Mouse (Mus musculus) gonadal fat pad, adult 2 months (tissue): ENCODE data around the gene Gm1993. TPM values are rescaled to one million over a fixed set of nuclear protein-coding genes. Genes with fewer than 3 reads are reported as not detected.
"Not testable (repeated sequence)": the region's sequence is repeated elsewhere in the genome, so short reads cannot be mapped to it uniquely, and the experiment has no call there.

Experiments
- DNase-seq: peaks from one replicate; pipeline ENCODE4 v3.0.0-alpha.2; 2012; ENCODE audit warnings: low read depth
- polyA plus RNA-seq: library from polyadenylated mRNA; depleted of rRNA; stranded (reverse); fragments of >200 nt; gene quantifications from 2 replicates; pipeline ENCODE4 v1.2.3, GENCODE M21; 2012; rRNA removed

The Gm1993 gene
- polyA plus RNA-seq, result not detected in 2 replicates

DNA sequence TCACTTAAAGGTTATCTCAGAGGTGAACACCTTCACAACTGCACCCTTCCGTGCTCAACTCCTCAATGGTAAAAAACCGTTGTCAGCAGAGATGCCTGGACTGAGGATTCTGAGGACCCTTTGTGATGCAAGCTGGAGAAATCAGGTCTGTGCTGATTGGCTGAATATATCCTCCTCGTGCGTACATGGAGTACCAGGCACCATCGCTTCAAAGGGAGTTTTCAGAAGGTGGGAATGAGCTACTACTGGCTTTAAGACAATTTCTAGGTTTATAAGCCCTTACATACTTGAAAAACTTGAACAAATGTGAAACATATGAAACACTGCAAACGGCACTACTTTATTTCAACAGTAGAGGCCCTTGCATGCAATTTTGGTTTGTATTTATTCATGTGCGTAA, at the start of gene Gm1993:
Gene Gm1993, minus strand, starts transcription at position 101 of the 400 bp plus-strand sequence.
- DNase-seq, result not testable (repeated sequence)
